Mouse (Mus musculus): ENCODE measurements at regions not wholly inside any gene's neighbourhood (a gene's known extent, or its start where the extent isn't known, plus 50 kb on each side); places are given as distances from the start of the nearest gene placed in this dataset.

DNA sequence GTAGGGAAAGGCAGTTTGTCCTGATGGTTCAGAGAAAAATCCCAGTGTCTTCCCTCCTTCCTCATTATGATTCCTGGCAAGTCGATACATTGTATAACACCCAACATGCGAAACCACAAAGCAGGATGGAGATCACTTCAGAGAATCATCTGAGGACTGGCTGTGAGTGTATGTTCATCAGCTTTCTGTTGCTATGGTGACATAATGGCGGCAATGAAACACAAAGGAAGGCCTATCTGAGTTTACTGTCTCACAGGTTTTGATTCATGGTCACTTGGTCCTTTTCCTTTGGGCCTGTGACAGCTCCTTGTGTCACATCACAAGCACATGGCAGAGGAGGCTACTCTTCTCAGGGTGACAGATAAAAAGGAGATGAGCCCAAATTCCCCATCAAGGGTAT, 173.5 kb upstream of the Sp4 start:
- TF ChIP-seq EP300 (optimal IDR thresholded peaks at IDR 0.05) = no peak
- no peak for TF ChIP-seq CTCF (IDR thresholded peaks at IDR 0.05; ENCODE audit: low read depth)
